Mouse (Mus musculus): Measurements from ENCODE around the gene BC035044. TPM values are rescaled to one million over a fixed set of nuclear protein-coding genes. Genes with fewer than 3 reads are reported as not detected.
"Not testable (repeated sequence)": the region's sequence is repeated elsewhere in the genome, so short reads cannot be mapped to it uniquely, and the experiment has no call there.

BC035044 gene
- total RNA-seq (2017): 20.4 and 25.3 TPM in 2 replicates

GRCm38 (mm10) chr6:128890948-128891355, at the start of gene BC035044:
BC035044 (minus strand) TSS chr6:128891126.
- no peak for ATAC-seq (ENCODE audit: extremely low read depth, insufficient number of reproducible peaks, low FRiP score, poor library complexity, severe bottlenecking)

- not testable (repeated sequence) for ATAC-seq (ENCODE audit: extremely low read depth, insufficient number of reproducible peaks, low FRiP score, poor library complexity, severe bottlenecking)
Measured at GRCm38 (mm10) chr6:128935889-128936665, 45.2 kb upstream of the BC035044 start.

GRCm38 (mm10) chr6:128934081-128934480, 43.2 kb upstream of the BC035044 start, which contains the start of gene Clec2g:
Clec2g (plus strand) TSS chr6:128934381.
- ATAC-seq (ENCODE audit: extremely low read depth, insufficient number of reproducible peaks, low FRiP score, poor library complexity, severe bottlenecking): not testable (repeated sequence)

- no peak for ATAC-seq (ENCODE audit: extremely low read depth, insufficient number of reproducible peaks, low FRiP score, poor library complexity, severe bottlenecking)
Measured at GRCm38 (mm10) chr6:128933050-128933449, 42.1 kb upstream of the BC035044 start.

GRCm38 (mm10) chr6:128917322-128917721, 26.4 kb upstream of the BC035044 start:
- no peak for ATAC-seq (ENCODE audit: extremely low read depth, insufficient number of reproducible peaks, low FRiP score, poor library complexity, severe bottlenecking)

GRCm38 (mm10) chr6:128913598-128914254, 22.8 kb upstream of the BC035044 start:
- ATAC-seq (ENCODE audit: extremely low read depth, insufficient number of reproducible peaks, low FRiP score, poor library complexity, severe bottlenecking): no peak

- peak; percentile 23; the same call in 1 of the 2 replicates for ATAC-seq (ENCODE audit: extremely low read depth, insufficient number of reproducible peaks, low FRiP score, poor library complexity, severe bottlenecking)
Measured at GRCm38 (mm10) chr6:128900796-128901552, 10.0 kb upstream of the BC035044 start.

- ATAC-seq (ENCODE audit: extremely low read depth, insufficient number of reproducible peaks, low FRiP score, poor library complexity, severe bottlenecking): no peak
Measured at GRCm38 (mm10) chr6:128900044-128900443, 9.1 kb upstream of the BC035044 start.

- no peak for ATAC-seq (ENCODE audit: extremely low read depth, insufficient number of reproducible peaks, low FRiP score, poor library complexity, severe bottlenecking)
Measured at GRCm38 (mm10) chr6:128895404-128896001, 4.6 kb upstream of the BC035044 start.

- peak; percentile 78 for ATAC-seq (ENCODE audit: extremely low read depth, insufficient number of reproducible peaks, low FRiP score, poor library complexity, severe bottlenecking)
Measured at GRCm38 (mm10) chr6:128888834-128889233, 2.1 kb downstream of the BC035044 start.

GRCm38 (mm10) chr6:128887091-128887790, 3.7 kb downstream of the BC035044 start, which contains the start of gene Clec2i:
Clec2i (plus strand) TSS chr6:128887588.
- peak; percentile 68 for ATAC-seq (ENCODE audit: extremely low read depth, insufficient number of reproducible peaks, low FRiP score, poor library complexity, severe bottlenecking)

GRCm38 (mm10) chr6:128871910-128872610, 18.9 kb downstream of the BC035044 start:
- no peak for ATAC-seq (ENCODE audit: extremely low read depth, insufficient number of reproducible peaks, low FRiP score, poor library complexity, severe bottlenecking)

GRCm38 (mm10) chr6:128868861-128869260, 22.1 kb downstream of the BC035044 start:
- ATAC-seq (ENCODE audit: extremely low read depth, insufficient number of reproducible peaks, low FRiP score, poor library complexity, severe bottlenecking): no peak

- ATAC-seq (ENCODE audit: extremely low read depth, insufficient number of reproducible peaks, low FRiP score, poor library complexity, severe bottlenecking): no peak
Measured at GRCm38 (mm10) chr6:128857976-128858375, 33.0 kb downstream of the BC035044 start.

- ATAC-seq (ENCODE audit: extremely low read depth, insufficient number of reproducible peaks, low FRiP score, poor library complexity, severe bottlenecking): peak; percentile 61
Measured at GRCm38 (mm10) chr6:128856250-128856649, 34.7 kb downstream of the BC035044 start.

- no peak for ATAC-seq (ENCODE audit: extremely low read depth, insufficient number of reproducible peaks, low FRiP score, poor library complexity, severe bottlenecking)
Measured at GRCm38 (mm10) chr6:128855477-128855876, 35.4 kb downstream of the BC035044 start.

- ATAC-seq (ENCODE audit: extremely low read depth, insufficient number of reproducible peaks, low FRiP score, poor library complexity, severe bottlenecking): no peak
Measured at GRCm38 (mm10) chr6:128854895-128855294, 36.0 kb downstream of the BC035044 start.
